Mouse (Mus musculus): Measurements from ENCODE around the gene Ttc1. TPM values are rescaled to one million over a fixed set of nuclear protein-coding genes. Genes with fewer than 3 reads are reported as not detected.

Gene Ttc1
- 10 to 100 TPM; 56.2 to 68.4 (median 62.7) TPM for total RNA-seq (2022)

- peak; percentile 96 to 98 for DNase-seq (ENCODE audit: low spot score in 2 of 2)
These were observed at the start of gene Ttc1 for GRCm38 (mm10) chr11:43747233-43748226. TSS of gene Ttc1 (minus strand) at chr11:43748008.

GRCm38 (mm10) chr11:43795992-43796391, 48.2 kb upstream of the Ttc1 start:
- DNase-seq (ENCODE audit: low spot score in 2 of 2): no peak

GRCm38 (mm10) chr11:43790446-43790845, 42.6 kb upstream of the Ttc1 start:
- DNase-seq (ENCODE audit: low spot score in 2 of 2): no peak

GRCm38 (mm10) chr11:43783772-43784171, 36.0 kb upstream of the Ttc1 start:
- peak; percentile 24 to 72 for DNase-seq (ENCODE audit: low spot score in 2 of 2)

- no peak for DNase-seq (ENCODE audit: low spot score in 2 of 2)
These were observed 35.3 kb upstream of the Ttc1 start for GRCm38 (mm10) chr11:43783106-43783505.

- DNase-seq (ENCODE audit: low spot score in 2 of 2): no peak
These were observed 31.7 kb upstream of the Ttc1 start for GRCm38 (mm10) chr11:43779551-43779950.

- DNase-seq (ENCODE audit: low spot score in 2 of 2): no peak
These were observed 28.5 kb upstream of the Ttc1 start for GRCm38 (mm10) chr11:43776324-43776694.

GRCm38 (mm10) chr11:43775469-43776323, 27.9 kb upstream of the Ttc1 start:
- no peak for DNase-seq (ENCODE audit: low spot score in 2 of 2)

GRCm38 (mm10) chr11:43773725-43774124, 25.9 kb upstream of the Ttc1 start:
- DNase-seq (ENCODE audit: low spot score in 2 of 2): no peak

- no peak for DNase-seq (ENCODE audit: low spot score in 2 of 2)
These were observed 22.3 kb upstream of the Ttc1 start for GRCm38 (mm10) chr11:43770110-43770509.

GRCm38 (mm10) chr11:43767749-43768148, 19.9 kb upstream of the Ttc1 start:
- DNase-seq (ENCODE audit: low spot score in 2 of 2): no peak

GRCm38 (mm10) chr11:43766922-43767648, 19.3 kb upstream of the Ttc1 start:
- DNase-seq (ENCODE audit: low spot score in 2 of 2): peak; percentile 50 to 73

GRCm38 (mm10) chr11:43758436-43758835, 10.6 kb upstream of the Ttc1 start:
- no peak for DNase-seq (ENCODE audit: low spot score in 2 of 2)

GRCm38 (mm10) chr11:43755411-43755810, 7.6 kb upstream of the Ttc1 start:
- no peak for DNase-seq (ENCODE audit: low spot score in 2 of 2)

GRCm38 (mm10) chr11:43754568-43754967, 6.8 kb upstream of the Ttc1 start:
- DNase-seq (ENCODE audit: low spot score in 2 of 2): no peak

GRCm38 (mm10) chr11:43751542-43751941, 3.7 kb upstream of the Ttc1 start:
- DNase-seq (ENCODE audit: low spot score in 2 of 2): no peak

- DNase-seq (ENCODE audit: low spot score in 2 of 2): peak in 1 of 2 experiments; percentile 26
These were observed 19.0 kb downstream of the Ttc1 start for GRCm38 (mm10) chr11:43728737-43729301.

GRCm38 (mm10) chr11:43727796-43728195, 20.0 kb downstream of the Ttc1 start:
- DNase-seq (ENCODE audit: low spot score in 2 of 2): no peak

- DNase-seq (ENCODE audit: low spot score in 2 of 2): no peak
These were observed 24.4 kb downstream of the Ttc1 start for GRCm38 (mm10) chr11:43723411-43723810.

- DNase-seq (ENCODE audit: low spot score in 2 of 2): peak in 1 of 2 experiments; percentile 30
These were observed 35.6 kb downstream of the Ttc1 start for GRCm38 (mm10) chr11:43712178-43712577.

- no peak for DNase-seq (ENCODE audit: low spot score in 2 of 2)
These were observed 39.4 kb downstream of the Ttc1 start for GRCm38 (mm10) chr11:43708409-43708808.
